Mouse (Mus musculus) ES-Bruce4 (cell line): Measurements from ENCODE around the gene Kcnj15. TPM values are rescaled to one million over a fixed set of nuclear protein-coding genes. Genes with fewer than 3 reads are reported as not detected.

ENCODE experiments used
- H3K27ac ChIP-seq: 2 replicates; pipeline ENCODE4 v1.5.1; 2012; ENCODE audit warnings: low read length, inconsistent platforms; ENCODE audit not compliant: insufficient read depth
- H3K27me3 ChIP-seq: 2 replicates; pipeline ENCODE4 v1.6.1; 2012; ENCODE audit warnings: mild to moderate bottlenecking, low read length, inconsistent platforms; ENCODE audit not compliant: control insufficient read depth, poor library complexity, insufficient read depth, severe bottlenecking
- H3K36me3 ChIP-seq: 2 replicates; pipeline ENCODE4 v1.6.1; 2012; ENCODE audit warnings: inconsistent platforms, mild to moderate bottlenecking, low read length, moderate library complexity; ENCODE audit not compliant: control insufficient read depth, poor library complexity, insufficient read depth, severe bottlenecking
- H3K4me1 ChIP-seq: one replicate; pipeline ENCODE4 v1.8.1; 2011; ENCODE audit warnings: low read length; ENCODE audit not compliant: control insufficient read depth, insufficient read depth
- H3K4me3 ChIP-seq: 2 replicates; pipeline ENCODE4 v1.5.1; 2011; ENCODE audit warnings: low read depth, mild to moderate bottlenecking, low read length
- H3K9ac ChIP-seq: 2 replicates; pipeline ENCODE4 v1.6.1; 2012; ENCODE audit warnings: low read depth, mild to moderate bottlenecking, inconsistent platforms; ENCODE audit not compliant: poor library complexity, severe bottlenecking
- H3K9me3 ChIP-seq: replicated peaks from 2 replicates; pipeline ENCODE4 v1.6.1; 2012; ENCODE audit warnings: mild to moderate bottlenecking, low read length, inconsistent platforms; ENCODE audit not compliant: control insufficient read depth, poor library complexity, insufficient read depth, severe bottlenecking
- CTCF ChIP-seq: IDR thresholded peaks from one replicate; pipeline ENCODE4 v1.8.1; 2011; ENCODE audit warnings: low read depth, low read length
- EP300 ChIP-seq: IDR thresholded peaks from 2 replicates; pipeline ENCODE4 v1.6.1; 2011; ENCODE audit warnings: low read depth, low read length; ENCODE audit not compliant: insufficient read depth
- POLR2A ChIP-seq: IDR thresholded peaks from one replicate; pipeline ENCODE4 v1.8.1; 2011; ENCODE audit warnings: low read length; ENCODE audit not compliant: insufficient read depth
- polyA plus RNA-seq: library from polyadenylated mRNA; stranded (reverse); fragments of >200 nt; gene quantifications from 2 replicates; pipeline ENCODE4 v1.2.4, GENCODE M21; 2011; ENCODE audit warnings: low read depth; ENCODE audit not compliant: missing spikeins, insufficient read depth, insufficient read length

Gene Kcnj15
- polyA plus RNA-seq, 1 experiment: 0.91 TPM

DNA sequence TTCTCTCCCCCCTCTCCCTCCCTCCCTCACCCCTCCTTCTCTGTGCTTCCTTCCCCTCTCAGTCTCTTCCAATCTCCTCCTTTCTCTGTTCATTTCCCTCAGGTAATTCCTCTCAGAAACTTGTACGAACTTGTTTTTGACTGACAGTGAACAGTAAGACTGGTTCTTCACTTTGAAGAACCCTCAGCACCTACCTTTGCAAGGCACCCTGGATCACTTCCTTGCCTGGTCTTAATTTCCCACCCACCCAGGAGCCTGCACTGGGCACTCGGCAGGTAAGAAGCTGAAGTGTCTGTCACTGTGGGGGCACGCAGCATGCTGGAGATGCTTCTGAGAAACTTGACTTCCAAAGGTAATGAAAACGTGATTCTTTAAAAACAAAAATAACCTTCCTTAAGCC, 742 bp downstream of the Kcnj15 start:
- no peaks in the 10 kb centered on the region for H3K27me3 ChIP-seq
- no peaks in the 10 kb centered on the region for H3K36me3 ChIP-seq
- H3K4me1 ChIP-seq: no peaks in the 10 kb centered on the region
- H3K9me3 ChIP-seq: no peaks in the 10 kb centered on the region
- TF ChIP-seq EP300 (no peak), CTCF (no peak), POLR2A (no peak)
- no peak overlapping the region for H3K9ac ChIP-seq
- no peak overlapping the region for H3K4me3 ChIP-seq
- no peak overlapping the region for H3K27ac ChIP-seq

DNA sequence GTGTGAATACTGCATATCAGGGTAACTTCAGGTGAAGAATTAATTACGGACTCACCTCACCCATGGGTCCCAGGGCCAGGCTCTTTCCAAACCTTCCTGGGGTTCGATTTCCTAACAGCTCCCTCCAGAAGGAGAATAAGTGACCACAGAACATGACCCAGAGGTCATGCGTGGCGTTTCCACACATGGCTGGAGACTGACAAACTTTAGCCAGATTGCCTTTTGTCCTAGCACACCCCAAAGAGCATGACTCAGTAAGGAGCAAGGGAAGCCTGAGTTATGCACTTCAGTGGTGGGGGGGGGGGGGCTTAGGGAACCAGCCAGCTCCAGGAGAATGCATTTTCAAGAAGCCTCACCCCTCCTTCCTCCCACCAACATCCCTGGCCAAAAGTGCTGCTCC, 2.1 kb downstream of the Kcnj15 start:
- H3K27me3 ChIP-seq: no peaks in the 10 kb centered on the region
- no peak overlapping the region for H3K4me3 ChIP-seq
- H3K9ac ChIP-seq: no peak overlapping the region
- no peaks in the 10 kb centered on the region for H3K4me1 ChIP-seq
- H3K27ac ChIP-seq: no peak overlapping the region
- no peaks in the 10 kb centered on the region for H3K9me3 ChIP-seq
- no peaks in the 10 kb centered on the region for H3K36me3 ChIP-seq
- TF ChIP-seq CTCF (no peak), POLR2A (no peak)

DNA sequence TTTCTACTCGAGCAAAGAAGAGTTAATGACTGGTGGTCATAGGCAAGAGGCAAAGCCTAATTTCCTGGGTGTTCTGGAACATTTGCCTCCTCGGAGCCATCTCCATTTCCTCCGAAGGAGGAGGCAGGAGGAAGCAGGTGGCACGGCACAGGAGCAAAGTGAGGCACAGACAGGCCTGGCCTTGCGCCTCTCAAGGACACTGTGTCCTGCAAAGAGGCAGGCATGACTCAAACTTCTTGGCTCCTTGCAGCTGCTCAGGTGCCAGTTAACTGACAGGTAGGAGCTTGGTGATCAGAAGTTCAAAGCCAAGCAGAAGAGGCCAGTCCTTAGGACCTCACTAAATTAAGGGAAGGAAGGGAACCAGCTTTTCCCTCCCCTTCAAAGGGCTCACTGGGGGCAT, 3.3 kb downstream of the Kcnj15 start:
- no peaks in the 10 kb centered on the region for H3K36me3 ChIP-seq
- H3K9ac ChIP-seq: no peak overlapping the region
- no peaks in the 10 kb centered on the region for H3K4me1 ChIP-seq
- H3K27me3 ChIP-seq: no peaks in the 10 kb centered on the region
- H3K27ac ChIP-seq: no peak overlapping the region
- TF ChIP-seq CTCF (no peak), EP300 (no peak), POLR2A (no peak)
- H3K4me3 ChIP-seq: no peak overlapping the region
- H3K9me3 ChIP-seq: no peaks in the 10 kb centered on the region

DNA sequence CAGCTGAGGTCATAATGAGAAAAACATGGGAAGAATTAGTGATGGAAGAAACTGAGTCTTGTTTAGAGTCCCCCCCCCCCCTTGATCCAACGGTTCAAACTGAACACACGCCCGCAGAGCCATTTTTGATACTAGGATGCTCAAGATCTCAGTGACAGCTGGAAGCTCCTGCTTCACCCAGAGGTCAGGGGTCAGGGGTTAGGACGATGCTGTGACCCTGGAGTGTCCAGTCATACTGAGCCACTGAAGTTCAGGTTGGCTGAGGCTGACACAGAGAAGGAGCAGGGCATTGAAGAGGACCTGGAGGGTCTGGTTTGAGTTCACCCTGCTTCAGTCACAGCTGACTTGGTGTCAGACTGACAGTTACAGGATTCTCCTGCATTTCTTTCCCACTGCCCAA, 4.4 kb downstream of the Kcnj15 start:
- Histone ChIP-seq H3K27ac (no peak overlapping the region), H3K9me3 (no peaks in the 10 kb centered on the region), H3K4me1 (no peaks in the 10 kb centered on the region), H3K4me3 (no peak overlapping the region), H3K27me3 (no peaks in the 10 kb centered on the region), H3K9ac (no peak overlapping the region), H3K36me3 (no peaks in the 10 kb centered on the region)
- TF ChIP-seq POLR2A (no peak), EP300 (no peak), CTCF (no peak)

DNA sequence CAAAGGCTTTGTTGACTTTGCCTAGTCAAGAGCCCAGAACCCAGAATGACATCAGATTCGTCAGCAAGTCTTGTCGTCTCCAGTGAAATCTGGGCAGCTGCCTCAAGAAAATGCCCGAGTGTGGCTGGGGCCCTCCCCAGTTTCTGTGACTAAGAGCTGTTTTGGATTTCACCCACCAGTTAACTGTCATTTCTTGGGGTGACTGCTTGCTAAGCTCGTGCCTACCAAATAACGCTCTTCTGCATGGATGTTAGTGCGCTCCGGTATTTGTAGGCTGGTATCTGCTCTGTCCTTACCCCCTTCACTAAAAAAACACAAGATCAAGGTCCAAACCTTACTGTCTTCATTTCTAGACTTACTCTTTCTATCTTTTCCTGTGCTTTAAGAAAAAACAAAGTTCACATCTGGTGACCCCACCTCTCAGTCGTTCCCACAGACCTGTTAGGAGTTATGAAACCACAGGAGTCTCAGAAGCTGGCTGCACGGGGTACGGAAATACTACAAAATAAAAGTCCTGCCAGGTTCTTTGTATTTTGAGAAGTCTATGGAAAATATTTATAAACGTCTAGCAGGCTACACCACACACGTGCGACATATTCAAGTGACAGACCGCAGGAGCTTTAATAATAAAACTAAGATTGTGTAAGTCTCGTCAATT, 5.5 kb downstream of the Kcnj15 start:
- no peaks in the 10 kb centered on the region for H3K36me3 ChIP-seq
- H3K27me3 ChIP-seq: no peaks in the 10 kb centered on the region
- no peak overlapping the region for H3K27ac ChIP-seq
- no peaks in the 10 kb centered on the region for H3K9me3 ChIP-seq
- H3K9ac ChIP-seq: no peak overlapping the region
- TF ChIP-seq CTCF: no peak
- TF ChIP-seq POLR2A: no peak
- TF ChIP-seq EP300: no peak
- no peaks in the 10 kb centered on the region for H3K4me1 ChIP-seq
- H3K4me3 ChIP-seq: no peak overlapping the region

DNA sequence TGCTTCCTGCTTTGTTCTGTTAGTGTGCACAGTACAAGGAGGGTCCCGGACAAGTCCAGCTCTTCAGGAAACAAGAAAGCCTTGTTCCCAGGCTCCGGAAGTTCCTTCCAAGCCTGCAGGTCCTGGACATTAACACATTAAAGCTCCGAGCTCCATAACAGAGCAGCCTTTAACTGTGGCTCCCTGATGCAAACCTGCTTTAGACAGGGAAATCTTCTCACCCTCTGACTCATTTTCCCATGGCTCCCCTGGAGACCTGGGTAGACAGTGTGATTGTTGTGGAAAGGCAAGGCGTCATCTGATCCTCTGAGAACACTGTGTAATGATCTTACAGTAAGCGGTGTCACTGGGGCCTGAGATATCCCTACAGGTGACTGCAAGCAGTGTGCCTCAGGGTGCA, 7.0 kb downstream of the Kcnj15 start:
- Histone ChIP-seq H3K4me1 (no peaks in the 10 kb centered on the region), H3K9ac (no peak overlapping the region), H3K9me3 (no peaks in the 10 kb centered on the region), H3K4me3 (no peak overlapping the region), H3K27ac (no peak overlapping the region), H3K36me3 (no peaks in the 10 kb centered on the region), H3K27me3 (no peaks in the 10 kb centered on the region)
- no peak for TF ChIP-seq EP300
- no peak for TF ChIP-seq POLR2A
- TF ChIP-seq CTCF: no peak
